Mouse (Mus musculus) CH12.LX (cell line): ENCODE results near the gene Ccna2. TPM values are rescaled to one million over a fixed set of nuclear protein-coding genes. Genes with fewer than 3 reads are reported as not detected.

Experiments
- DNase-seq: peaks from one replicate; pipeline ENCODE4 v3.0.0-alpha.2; 2013; ENCODE audit errors: extremely low read depth
- H3K27ac ChIP-seq: 2 replicates; pipeline ENCODE4 v1.5.1; 2012; ENCODE audit warnings: low read depth, mild to moderate bottlenecking, control low read depth, moderate library complexity; ENCODE audit not compliant: insufficient read depth
- H3K27me3 ChIP-seq: replicated peaks from 2 replicates; pipeline ENCODE3; 2012; ENCODE audit warnings: inconsistent platforms
- H3K36me3 ChIP-seq, 2 experiments: replicated peaks in 1 of 2; 2 replicates each; pipeline versions ENCODE3 to v1.6.1; 2012; ENCODE audit warnings: inconsistent platforms in 1 of 2, low read length in 1 of 2, mild to moderate bottlenecking in 1 of 2, mixed read lengths in 1 of 2, moderate library complexity in 1 of 2; ENCODE audit not compliant: control insufficient read depth in 1 of 2, insufficient read depth in 1 of 2
- H3K4me1 ChIP-seq, 2 experiments: 2 replicates each; pipeline ENCODE4 v1.6.1; 2012; ENCODE audit warnings: inconsistent platforms in 1 of 2, moderate library complexity in 1 of 2; ENCODE audit not compliant: insufficient read depth in 2 of 2, control insufficient read depth in 1 of 2
- H3K4me2 ChIP-seq: 2 replicates; pipeline ENCODE4 v1.6.1; 2012; ENCODE audit warnings: low read depth, mild to moderate bottlenecking, control low read depth; ENCODE audit not compliant: poor library complexity, insufficient read depth, severe bottlenecking
- H3K4me3 ChIP-seq, 3 experiments: fragments of 150-350 bp in 1 of 3; sonication (generic) in 1 of 3; replicated peaks in 1 of 3; 2 replicates each; pipeline versions ENCODE3 to v1.5.1; 2011 to 2012; ENCODE audit warnings: low read depth in 2 of 3, low read length in 2 of 3, mild to moderate bottlenecking in 2 of 3, moderate library complexity in 2 of 3, control low read depth in 1 of 3, improper control_type of control experiment in 1 of 3, inconsistent platforms in 1 of 3, mixed read lengths in 1 of 3; ENCODE audit not compliant: poor library complexity in 1 of 3
- H3K79me2 ChIP-seq: replicated peaks from 2 replicates; pipeline ENCODE4 v1.6.1; 2012; ENCODE audit warnings: mild to moderate bottlenecking, moderate library complexity; ENCODE audit not compliant: control insufficient read depth, poor library complexity, insufficient read depth, severe bottlenecking; ENCODE audit errors: extremely low read depth
- H3K9ac ChIP-seq: 2 replicates; pipeline ENCODE4 v1.6.1; 2012; ENCODE audit warnings: low read depth, mild to moderate bottlenecking, control low read depth, moderate library complexity; ENCODE audit not compliant: insufficient read depth
- H3K9me3 ChIP-seq: replicated peaks from 2 replicates; pipeline ENCODE3; 2012; ENCODE audit warnings: low read length, inconsistent platforms, mixed read lengths
- BHLHE40 ChIP-seq: IDR thresholded peaks from 2 replicates; pipeline ENCODE4 v1.6.1; 2011; ENCODE audit warnings: mild to moderate bottlenecking, low read depth, low read length, improper control_type of control experiment
- CHD1 ChIP-seq: IDR thresholded peaks from 2 replicates; pipeline ENCODE4 v1.6.1; 2012; ENCODE audit warnings: low read depth, low read length, improper control_type of control experiment, inconsistent platforms
- CTCF ChIP-seq, 2 experiments: IDR thresholded peaks in 1 of 2; conservative IDR thresholded peaks in 1 of 2; 2 replicates each; pipeline ENCODE4 v1.5.1; 2011 to 2012; ENCODE audit warnings: low read depth in 2 of 2, low read length in 2 of 2, improper control_type of control experiment in 1 of 2, inconsistent platforms in 1 of 2, mild to moderate bottlenecking in 1 of 2, moderate library complexity in 1 of 2
- E2F4 ChIP-seq: IDR thresholded peaks from 2 replicates; pipeline ENCODE4 v1.6.1; 2011; ENCODE audit warnings: low read depth, low read length, improper control_type of control experiment; ENCODE audit not compliant: insufficient replicate concordance
- ELF1 ChIP-seq: IDR thresholded peaks from 2 replicates; pipeline ENCODE4 v1.6.1; 2014; ENCODE audit warnings: low read depth, mild to moderate bottlenecking, inconsistent platforms, low read length, improper control_type of control experiment
- EP300 ChIP-seq: IDR thresholded peaks from 2 replicates; pipeline ENCODE4 v1.6.1; 2011; ENCODE audit warnings: low read length, improper control_type of control experiment
- GABPA ChIP-seq: IDR thresholded peaks from 2 replicates; pipeline ENCODE4 v1.6.1; 2012; ENCODE audit warnings: low read depth, low read length, improper control_type of control experiment, inconsistent platforms; ENCODE audit not compliant: insufficient replicate concordance
- HCFC1 ChIP-seq: IDR thresholded peaks from 2 replicates; pipeline ENCODE4 v1.6.1; 2012; ENCODE audit warnings: low read depth, mild to moderate bottlenecking, inconsistent platforms, low read length, improper control_type of control experiment
- IRF4 ChIP-seq: IDR thresholded peaks from 2 replicates; pipeline ENCODE4 v1.6.1; 2014; ENCODE audit warnings: low read depth, mild to moderate bottlenecking, inconsistent platforms, low read length, improper control_type of control experiment
- JUND ChIP-seq: conservative IDR thresholded peaks from 2 replicates; pipeline ENCODE4 v1.6.1; 2011; ENCODE audit warnings: low read depth, low read length, improper control_type of control experiment
- KAT2A ChIP-seq: IDR thresholded peaks from 2 replicates; pipeline ENCODE4 v1.6.1; 2012; ENCODE audit warnings: low read length, improper control_type of control experiment, inconsistent platforms; ENCODE audit not compliant: insufficient replicate concordance
- MAFK ChIP-seq: IDR thresholded peaks from 2 replicates; pipeline ENCODE4 v1.6.1; 2011; ENCODE audit warnings: low read length, improper control_type of control experiment; ENCODE audit not compliant: insufficient replicate concordance
- MAX ChIP-seq: IDR thresholded peaks from 2 replicates; pipeline ENCODE4 v1.6.1; 2011; ENCODE audit warnings: low read length, improper control_type of control experiment
- MXI1 ChIP-seq: IDR thresholded peaks from 2 replicates; pipeline ENCODE4 v1.6.1; 2011; ENCODE audit warnings: mild to moderate bottlenecking, low read depth, low read length, improper control_type of control experiment
- NRF1 ChIP-seq: IDR thresholded peaks from 2 replicates; pipeline ENCODE4 v1.6.1; 2014; ENCODE audit warnings: low read depth, mild to moderate bottlenecking, inconsistent platforms, low read length, improper control_type of control experiment, moderate library complexity
- PAX5 ChIP-seq: IDR thresholded peaks from 2 replicates; pipeline ENCODE4 v1.6.1; 2012; ENCODE audit warnings: low read length, inconsistent platforms, mixed read lengths
- POLR2AphosphoS2 ChIP-seq: IDR thresholded peaks from 2 replicates; pipeline ENCODE4 v1.6.1; 2011; ENCODE audit warnings: low read depth, low read length, improper control_type of control experiment
- RAD21 ChIP-seq: IDR thresholded peaks from 2 replicates; pipeline ENCODE4 v1.6.1; 2011; ENCODE audit warnings: low read depth, mild to moderate bottlenecking, low read length, improper control_type of control experiment, moderate library complexity
- SMC3 ChIP-seq: IDR thresholded peaks from 2 replicates; pipeline ENCODE4 v1.6.1; 2011; ENCODE audit warnings: low read depth, low read length, improper control_type of control experiment
- TBP ChIP-seq: conservative IDR thresholded peaks from 2 replicates; pipeline ENCODE4 v1.6.1; 2011; ENCODE audit warnings: low read depth, low read length, improper control_type of control experiment
- USF1 ChIP-seq: IDR thresholded peaks from 2 replicates; pipeline ENCODE4 v1.6.1; 2014; ENCODE audit warnings: low read depth, mild to moderate bottlenecking, inconsistent platforms, low read length, improper control_type of control experiment
- USF2 ChIP-seq: conservative IDR thresholded peaks from 2 replicates; pipeline ENCODE4 v1.6.1; 2011; ENCODE audit warnings: low read depth, low read length, improper control_type of control experiment
- ZKSCAN1 ChIP-seq: IDR thresholded peaks from 2 replicates; pipeline ENCODE4 v1.6.1; 2012; ENCODE audit warnings: low read depth, inconsistent platforms, low read length, improper control_type of control experiment, borderline replicate concordance
- ZMIZ1 ChIP-seq: IDR thresholded peaks from 2 replicates; pipeline ENCODE4 v1.6.1; 2012; ENCODE audit warnings: low read depth, mild to moderate bottlenecking, inconsistent platforms, low read length, improper control_type of control experiment
- ZNF384 ChIP-seq: IDR thresholded peaks from 2 replicates; pipeline ENCODE4 v1.6.1; 2012; ENCODE audit warnings: low read depth, low read length, improper control_type of control experiment, inconsistent platforms
- dilution Hi-C: fragments of 300-500 bp; cut with MboI; formaldehyde crosslinking; loops from 2 replicates; pipeline ENCODE4 v1.14.3; 2020; ENCODE audit warnings: low sequenced_read_pairs; ENCODE audit not compliant: extremely low pct_unique_long_range_greater_than_20kb, extremely low pct_ligation_motif_present
- in situ Hi-C: fragments of 300-500 bp; cut with MboI; formaldehyde crosslinking; loops from 3 replicates; pipeline ENCODE4 v1.14.3; 2019; ENCODE audit warnings: low sequenced_read_pairs, low pct_ligation_motif_present, low pct_unique_long_range_greater_than_20kb, mixed read lengths
- polyA plus RNA-seq: library from polyadenylated mRNA; unstranded; fragments of >175 nt; gene quantifications from 2 replicates; pipeline ENCODE4 v1.2.1, GENCODE M21; 2012; ENCODE audit warnings: low read depth; ENCODE audit not compliant: insufficient read length
- total RNA-seq, 2 experiments: library from RNA; depleted of rRNA; stranded (reverse); fragments of 300-350 nt in 1 of 2; fragments of >200 nt in 1 of 2; gene quantifications; 2 replicates each; pipeline ENCODE4 v1.2.3; 2012 to 2014

Ccna2 gene
- total and polyA plus RNA-seq, 3 experiments, result 94.7 to 240 (median 148) TPM

DNA sequence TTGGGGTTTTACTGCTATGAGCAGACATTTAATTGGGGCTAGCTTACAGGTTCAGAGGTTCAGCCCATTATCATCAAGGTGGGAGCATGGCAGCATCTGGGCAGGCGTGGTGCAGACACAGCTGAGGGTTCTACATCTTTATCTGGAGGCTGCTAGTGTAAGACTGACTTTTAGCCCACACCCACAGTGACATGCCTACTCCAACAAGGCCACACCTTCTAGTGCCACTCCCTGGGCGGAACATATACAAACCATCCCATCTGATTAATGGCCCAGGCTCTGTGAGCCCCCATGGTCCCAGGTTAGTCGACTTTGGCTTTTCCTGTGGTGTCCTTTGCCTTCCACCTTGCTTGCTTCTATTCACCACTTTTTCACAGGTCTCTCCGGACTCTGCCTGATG lies 12.3 kb downstream of the Ccna2 start:
- Histone ChIP-seq H3K9ac (no peak overlapping the region), H3K4me2 (no peak overlapping the region), H3K27ac (no peak overlapping the region), H3K4me1 (no peaks in the 10 kb centered on the region), H3K27me3 (no peaks in the 10 kb centered on the region), H3K4me3 (no peak overlapping the region), H3K36me3 (peaks cover 55 to 90% of the 10 kb centered on the region in 2 experiments), H3K79me2 (no peaks in the 10 kb centered on the region), H3K9me3 (no peaks in the 10 kb centered on the region)
- no peak for DNase-seq
- in situ Hi-C loops (no loop called here), dilution Hi-C loops (no loop called here)
- TF ChIP-seq JUND (no peak), USF1 (no peak), ZKSCAN1 (no peak), E2F4 (no peak), SMC3 (no peak), CHD1 (no peak), MXI1 (no peak)

DNA sequence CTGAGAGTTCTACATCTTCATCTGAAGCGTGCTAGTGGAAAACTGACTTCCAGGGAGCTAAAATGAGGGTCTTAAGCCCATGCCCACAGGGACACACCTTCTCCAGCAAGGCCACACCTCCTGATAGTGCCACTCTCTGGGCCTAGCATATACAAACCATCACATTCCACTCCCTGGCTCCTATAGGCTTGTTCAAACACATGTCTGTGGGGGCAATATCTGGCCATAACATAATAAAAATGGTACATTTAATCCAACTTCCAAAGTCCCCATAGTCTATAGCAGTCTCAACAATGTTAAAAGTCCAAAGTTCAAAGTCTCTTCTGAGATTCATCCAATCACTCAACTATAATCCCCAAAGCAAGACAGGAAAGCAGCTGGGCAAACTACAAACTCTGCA lies 14.3 kb downstream of the Ccna2 start:
- Histone ChIP-seq H3K79me2 (peaks cover 10% of the 10 kb centered on the region), H3K36me3 (peaks cover 54 to 80% of the 10 kb centered on the region in 2 experiments), H3K9me3 (no peaks in the 10 kb centered on the region), H3K27me3 (no peaks in the 10 kb centered on the region), H3K4me2 (no peak overlapping the region), H3K4me3 (no peak overlapping the region), H3K4me1 (peaks cover 0 to 4% of the 10 kb centered on the region in 2 experiments; a peak in 1 of 4 replicates), H3K27ac (no peak overlapping the region), H3K9ac (no peak overlapping the region)
- dilution Hi-C loops (no loop called here), in situ Hi-C loops (no loop called here)
- TF ChIP-seq IRF4 (no peak), MAFK (no peak)
- DNase-seq, result no peak

DNA sequence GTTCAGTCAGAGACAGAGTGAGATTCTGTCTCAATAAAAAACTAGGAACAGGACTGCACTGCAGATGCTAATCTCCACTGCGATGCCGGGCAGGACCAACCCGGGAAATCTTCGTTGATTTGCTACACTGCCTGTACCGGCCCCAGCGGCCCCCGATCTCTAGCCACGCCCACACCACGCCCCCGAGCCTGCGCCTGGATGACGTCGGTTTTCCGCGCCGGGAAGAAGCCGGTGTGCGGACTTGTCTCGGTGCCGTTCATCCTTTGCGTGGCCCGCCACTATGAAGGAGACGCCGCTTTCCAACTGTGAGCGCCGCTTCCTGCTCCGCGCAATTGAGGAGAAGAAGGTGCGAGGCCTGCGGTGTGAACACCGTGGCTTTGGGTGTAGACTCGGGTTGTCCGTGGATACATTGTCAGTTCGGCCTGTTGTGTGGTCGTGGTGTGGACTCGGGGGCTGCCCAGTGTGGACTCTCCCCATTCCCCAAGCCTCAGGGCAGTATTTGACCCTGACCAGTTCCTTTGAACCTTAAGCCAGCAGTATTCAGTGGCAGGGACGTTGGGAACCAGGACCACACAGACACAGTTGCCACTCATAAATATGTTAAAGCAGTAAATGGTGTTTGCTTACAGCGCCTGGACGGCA lies 19.4 kb downstream of the Ccna2 start, which contains the start of gene Exosc9:
Gene Exosc9 (plus strand): TSS at position 201 of the 642 bp plus-strand sequence.
- Histone ChIP-seq H3K9ac (peak within 1 kb of the TSS; percentile 88), H3K36me3 (peaks cover 27 to 39% of the 10 kb centered on the region in 2 experiments), H3K4me3 (peak within 1 kb of the TSS; percentile 81 to 98 (median 81)), H3K79me2 (peaks cover 11% of the 10 kb centered on the region), H3K4me1 (peaks cover 2 to 16% of the 10 kb centered on the region in 2 experiments; a peak in 2 of 4 replicates), H3K27ac (no peak within 1 kb of the TSS), H3K27me3 (no peaks in the 10 kb centered on the region), H3K4me2 (peak within 1 kb of the TSS; percentile 71), H3K9me3 (no peaks in the 10 kb centered on the region)
- in situ Hi-C loops, result no loop called here
- dilution Hi-C loops, result no loop called here
- peak; percentile 83 for DNase-seq
- no peak for TF ChIP-seq BHLHE40
- TF ChIP-seq CTCF (conservative IDR thresholded peaks at IDR 0.05 in 1 of 2, IDR thresholded peaks at IDR 0.05 in 1 of 2; ENCODE audit: low read depth in 2 of 2, low read length in 2 of 2), result no peak
- no peak for TF ChIP-seq MAFK
- TF ChIP-seq KAT2A, result peak; percentile 66; the same call in 1 of the 2 replicates
- peak; percentile 71 for TF ChIP-seq NRF1
- TF ChIP-seq RAD21, result no peak
- peak; percentile 58; the same call in 1 of the 2 replicates for TF ChIP-seq ZMIZ1
- TF ChIP-seq ZNF384, result no peak
- peak; percentile 90 for TF ChIP-seq ELF1
- TF ChIP-seq MXI1, result peak; percentile 93
- TF ChIP-seq GABPA, result peak; percentile 29; the same call in 1 of the 2 replicates
- no peak for TF ChIP-seq USF2
- peak; percentile 39; the same call in 1 of the 2 replicates for TF ChIP-seq TBP
- no peak for TF ChIP-seq JUND
- TF ChIP-seq POLR2AphosphoS2, result no peak
- TF ChIP-seq IRF4, result peak; percentile 71; the same call in 1 of the 2 replicates
- peak; percentile 86 for TF ChIP-seq HCFC1
- no peak for TF ChIP-seq CHD1
- TF ChIP-seq EP300, result no peak
- TF ChIP-seq MAX, result peak; percentile 72
- no peak for TF ChIP-seq PAX5
